Mouse (Mus musculus) left cerebral cortex, postnatal 14 days (tissue): ENCODE data around the gene Klf7. TPM values are rescaled to one million over a fixed set of nuclear protein-coding genes. Genes with fewer than 3 reads are reported as not detected.
A peak's percentile ranks its signal among the peaks of the same experiment; 100 is the strongest.
"Not testable (repeated sequence)": the region's sequence is repeated elsewhere in the genome, so short reads cannot be mapped to it uniquely, and the experiment has no call there.

ENCODE experiments used
- DNase-seq, 2 experiments: peaks; one replicate each; pipeline ENCODE4 v3.0.0; 2021 to 2022; ENCODE audit warnings: low spot score in 2 of 2, mixed read lengths in 1 of 2
- intact Hi-C: fragments of 180-260 bp; cut with DNase I; formaldehyde crosslinking; loops from one replicate; pipeline ENCODE4 v1.15.1; 2025
- total RNA-seq, 2 experiments: library from RNA; stranded (reverse); gene quantifications; 2 replicates each; pipeline ENCODE4 v1.2.3; 2021

The Klf7 gene
- total RNA-seq, 2 experiments from 2014 or later: 54.2 to 55.8 TPM

DNA sequence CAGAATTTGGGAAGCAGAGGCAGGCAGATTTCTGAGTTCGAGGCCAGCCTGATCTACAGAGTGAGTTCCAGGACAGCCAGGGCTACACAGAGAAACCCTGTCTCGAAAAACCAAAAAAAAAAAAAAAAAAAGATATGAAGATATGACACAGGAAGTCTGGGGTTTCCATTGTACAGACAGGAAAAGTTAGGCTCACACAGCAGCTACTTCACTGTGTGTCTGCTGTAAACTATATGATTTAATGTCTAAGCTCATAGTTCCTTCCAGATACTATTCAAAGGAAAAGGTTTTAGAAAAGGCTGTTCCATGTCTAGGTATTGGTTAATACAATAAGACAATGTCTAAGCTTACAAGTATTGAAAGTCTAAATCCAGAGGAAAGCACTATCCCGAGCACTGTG is 13.4 kb downstream of the Klf7 start:
- intact Hi-C loops, DNase-seq: not testable (repeated sequence)

DNA sequence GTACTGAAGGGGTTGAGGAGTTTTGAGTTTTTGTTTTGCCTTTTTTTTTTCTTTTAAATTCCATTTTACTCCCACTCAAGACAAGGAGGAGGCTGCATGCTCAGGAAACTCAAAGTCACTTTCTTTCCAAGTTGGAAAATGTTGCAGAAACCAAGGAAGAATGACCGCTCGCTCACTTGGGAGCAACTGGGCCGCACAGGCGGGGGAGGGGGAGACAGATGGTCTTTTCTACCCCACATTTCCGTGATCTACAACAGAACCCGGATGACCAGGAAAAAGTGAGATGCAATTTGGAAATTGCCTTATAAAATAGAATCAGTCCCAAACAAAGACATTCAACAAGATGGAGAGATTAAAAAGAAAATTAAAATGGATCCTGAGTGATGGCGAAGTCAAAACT is 14.6 kb downstream of the Klf7 start:
- DNase-seq: no peak
- intact Hi-C loops: no loop called here

DNA sequence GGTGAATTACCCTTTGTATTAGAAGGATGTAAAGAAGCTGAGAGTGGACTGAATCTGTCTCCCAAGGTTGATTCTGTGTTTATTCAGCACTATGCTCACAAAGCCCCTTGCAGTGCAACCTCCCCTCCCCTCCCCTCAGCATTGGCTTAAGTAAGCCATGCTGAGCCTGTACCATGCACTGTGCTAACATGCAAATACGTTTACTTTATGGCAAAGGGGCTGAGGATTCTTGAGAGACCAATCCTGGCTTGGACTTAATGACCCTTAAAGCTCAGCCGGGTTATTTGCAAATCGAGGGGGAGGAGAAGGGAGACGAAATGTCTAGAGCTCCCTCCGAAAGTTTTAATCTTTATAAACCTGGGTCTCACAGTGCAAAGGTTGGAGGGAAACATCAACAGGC is 16.0 kb downstream of the Klf7 start:
- no peak for DNase-seq
- intact Hi-C loops: no loop called here

DNA sequence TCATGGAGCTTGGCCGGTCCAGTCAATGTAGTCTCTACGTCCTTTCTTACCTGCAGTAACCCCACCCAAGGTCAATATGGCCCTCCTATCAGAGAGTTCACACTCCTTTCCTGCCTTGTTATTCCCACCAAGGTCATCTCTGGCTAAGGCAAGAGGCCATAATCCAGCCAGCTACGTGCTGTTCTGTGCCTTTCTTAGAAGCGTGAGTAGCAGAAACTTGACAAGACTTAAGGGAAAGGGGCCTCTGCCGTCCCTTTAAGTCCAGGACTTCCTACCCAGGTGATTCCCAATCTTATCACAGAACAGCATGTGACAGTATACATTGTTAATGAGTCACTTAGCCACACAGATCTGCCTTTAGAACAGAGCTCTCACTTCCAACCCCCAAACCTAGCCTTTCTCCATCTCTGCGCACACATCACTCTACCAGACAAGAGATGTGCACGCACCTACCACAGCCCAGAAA is 16.9 kb downstream of the Klf7 start:
- intact Hi-C loops: no loop called here
- DNase-seq: no peak

DNA sequence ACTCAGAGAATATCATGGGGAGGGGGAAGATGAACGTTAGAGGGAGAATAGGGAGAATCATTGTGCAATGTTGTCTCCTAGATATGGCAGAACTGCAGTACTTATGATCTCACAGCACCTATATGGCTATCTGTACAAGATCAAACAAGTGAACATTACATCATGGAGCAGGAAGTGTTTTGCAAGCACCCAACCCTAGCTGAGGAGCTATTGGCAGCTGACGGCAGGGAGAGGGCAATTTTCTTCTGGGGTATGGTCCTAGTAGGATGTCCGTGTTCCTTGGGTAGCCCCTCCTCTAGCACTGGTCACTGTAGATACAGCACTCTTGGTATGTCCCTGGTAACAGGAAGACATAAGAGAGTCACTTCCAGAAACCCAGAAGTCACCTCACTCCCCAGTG is 17.4 kb downstream of the Klf7 start:
- DNase-seq: no peak
- intact Hi-C loops: no loop called here

DNA sequence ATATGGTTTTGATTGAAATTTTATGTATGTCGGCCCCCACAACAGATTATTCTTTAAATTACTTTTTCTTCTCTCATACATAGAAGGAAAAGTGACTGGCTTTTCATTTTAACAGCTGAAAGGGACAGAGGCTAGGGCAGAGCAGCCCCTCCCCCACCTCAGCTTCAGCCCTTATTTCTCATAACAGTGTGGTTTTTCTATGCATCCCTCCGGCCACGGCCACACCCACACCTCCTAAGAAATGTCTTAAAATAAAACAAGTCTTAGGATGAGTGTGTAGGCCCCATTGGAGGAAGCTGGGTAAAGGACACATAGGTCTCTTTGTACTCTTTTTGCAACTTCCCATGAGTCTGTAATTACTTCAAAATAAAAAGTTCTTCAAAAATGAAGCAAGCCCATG is 20.8 kb downstream of the Klf7 start:
- no peak for DNase-seq
- intact Hi-C loops: no loop called here

DNA sequence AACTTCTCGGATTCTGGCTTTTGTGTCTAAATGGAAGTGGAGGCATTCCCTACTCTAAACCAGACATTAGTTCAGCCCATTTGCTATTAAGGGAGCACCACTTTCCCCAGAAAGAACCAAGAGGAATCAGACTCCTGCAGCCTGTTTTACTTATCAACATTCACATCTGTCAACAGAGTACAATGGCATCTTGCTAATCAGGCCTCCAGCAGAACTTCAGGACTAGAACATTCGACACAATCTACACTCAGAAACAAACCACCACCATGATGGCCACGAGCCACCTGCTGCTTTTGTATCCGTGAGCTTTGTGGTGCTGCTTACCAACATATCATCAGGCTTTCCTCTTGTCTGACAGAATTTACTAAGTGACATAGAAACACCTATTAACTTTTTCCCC is 23.3 kb downstream of the Klf7 start:
- intact Hi-C loops: no loop called here
- no peak for DNase-seq

DNA sequence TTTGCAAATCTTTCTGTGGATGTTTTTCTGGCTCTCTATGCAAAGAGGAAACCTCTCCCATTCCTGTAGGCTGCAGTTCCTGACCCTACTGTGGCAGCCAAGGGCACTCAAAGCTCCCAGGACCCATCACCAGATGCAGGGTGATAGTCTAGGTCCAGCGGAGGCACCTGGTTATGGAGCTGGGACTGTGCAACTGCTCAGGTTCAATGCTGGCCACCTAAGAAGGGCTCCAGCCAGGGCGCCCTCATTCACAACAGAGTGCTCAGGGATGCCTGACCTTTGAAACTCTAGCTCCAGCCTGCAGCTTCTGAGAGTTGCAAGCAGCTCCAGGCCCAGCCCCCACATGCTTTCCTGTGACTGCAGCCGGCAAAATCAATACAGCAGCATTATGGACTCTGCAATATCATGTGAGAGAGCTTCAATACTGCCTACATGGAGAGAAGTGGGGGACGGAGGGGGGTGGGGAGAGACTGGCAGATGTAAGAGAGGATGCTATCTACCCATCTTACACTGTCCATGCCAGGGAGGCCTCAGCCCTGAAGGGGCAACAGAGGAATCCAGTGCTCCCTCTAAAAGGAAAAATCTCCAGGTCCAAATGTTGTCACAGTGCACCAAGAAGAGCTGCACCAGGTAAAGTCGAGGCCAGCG is 24.3 kb downstream of the Klf7 start:
- no peak for DNase-seq

DNA sequence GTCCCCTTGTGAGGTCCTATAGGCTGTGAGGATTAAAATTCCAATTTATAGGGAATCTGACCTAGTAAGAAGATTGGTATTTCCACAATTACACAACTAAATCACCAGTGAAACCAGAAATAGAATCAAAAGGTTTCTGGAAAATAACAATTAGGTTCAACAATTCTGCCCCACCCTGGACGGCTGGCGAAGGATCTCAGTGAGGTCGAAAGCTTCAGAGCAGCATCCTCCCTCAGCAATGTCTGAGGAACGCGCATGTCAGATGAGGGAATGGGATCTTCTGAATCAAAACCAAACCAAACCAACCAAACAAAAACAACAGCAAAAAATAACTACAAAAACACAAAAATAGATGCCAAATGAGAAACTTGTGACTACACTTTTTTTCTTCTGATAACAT is 29.1 kb downstream of the Klf7 start:
- intact Hi-C loops: no loop called here
- no peak for DNase-seq

More for the DNA sequence above, 24.3 kb downstream of the Klf7 start:
- intact Hi-C loops: no loop called here

DNA sequence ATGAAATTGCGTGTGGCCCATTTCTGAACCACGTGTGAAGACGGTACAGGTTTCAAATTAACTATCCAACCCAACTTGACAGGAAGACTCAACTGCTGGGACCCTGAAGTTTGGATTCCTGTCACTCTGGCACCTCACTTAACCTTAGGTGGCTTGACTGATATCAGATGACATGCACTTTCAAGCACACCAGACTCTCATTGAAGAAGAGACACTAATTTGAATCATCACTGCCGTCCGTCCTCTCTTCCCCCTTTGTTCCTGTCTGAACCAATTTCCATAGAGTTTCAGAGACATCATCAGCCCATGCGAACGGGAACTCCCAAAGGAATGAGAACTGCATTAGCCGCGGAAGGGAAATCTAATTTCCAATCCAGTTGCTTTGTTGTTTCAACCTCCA is 30.5 kb downstream of the Klf7 start:
- DNase-seq: no peak
- intact Hi-C loops: no loop called here

DNA sequence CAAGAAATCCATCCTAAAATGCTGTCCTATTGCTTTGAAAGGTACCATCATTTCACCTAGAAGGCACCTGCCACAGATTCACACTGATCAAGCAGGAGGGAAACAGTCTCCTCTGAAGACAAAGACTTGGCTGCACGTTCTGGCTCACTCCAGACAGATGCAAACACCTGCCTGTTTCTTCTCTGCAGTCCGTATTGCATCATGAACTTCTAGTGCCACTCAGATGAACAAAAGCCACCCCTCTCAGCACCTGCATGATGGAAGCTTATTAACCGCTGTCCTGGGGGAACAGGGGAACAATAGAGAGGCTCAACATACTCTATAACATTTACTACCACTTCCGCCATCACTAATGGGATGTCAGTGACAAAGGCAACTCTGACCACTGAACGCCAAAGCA is 31.5 kb downstream of the Klf7 start:
- no peak for DNase-seq
- intact Hi-C loops: no loop called here

DNA sequence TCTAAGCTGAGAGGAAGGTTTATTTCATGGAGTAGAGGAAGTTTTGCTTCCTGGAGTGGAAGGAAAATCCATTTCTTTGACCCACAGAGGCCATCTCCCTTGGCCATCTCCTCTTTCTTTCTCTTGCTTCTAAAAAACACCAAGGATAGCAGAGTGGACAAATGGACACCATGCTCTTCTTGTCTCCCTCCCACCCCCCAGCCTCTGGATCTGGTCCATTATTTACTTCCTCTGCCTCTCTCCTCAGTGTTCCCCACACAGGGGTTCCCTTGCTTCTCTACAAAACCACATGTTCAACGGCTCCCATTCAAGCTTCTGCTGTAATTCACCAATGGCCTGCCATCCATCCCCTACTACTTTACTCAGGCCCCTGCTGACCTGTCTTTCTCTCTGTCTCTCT is 32.4 kb downstream of the Klf7 start:
- DNase-seq: no peak
- intact Hi-C loops: no loop called here

DNA sequence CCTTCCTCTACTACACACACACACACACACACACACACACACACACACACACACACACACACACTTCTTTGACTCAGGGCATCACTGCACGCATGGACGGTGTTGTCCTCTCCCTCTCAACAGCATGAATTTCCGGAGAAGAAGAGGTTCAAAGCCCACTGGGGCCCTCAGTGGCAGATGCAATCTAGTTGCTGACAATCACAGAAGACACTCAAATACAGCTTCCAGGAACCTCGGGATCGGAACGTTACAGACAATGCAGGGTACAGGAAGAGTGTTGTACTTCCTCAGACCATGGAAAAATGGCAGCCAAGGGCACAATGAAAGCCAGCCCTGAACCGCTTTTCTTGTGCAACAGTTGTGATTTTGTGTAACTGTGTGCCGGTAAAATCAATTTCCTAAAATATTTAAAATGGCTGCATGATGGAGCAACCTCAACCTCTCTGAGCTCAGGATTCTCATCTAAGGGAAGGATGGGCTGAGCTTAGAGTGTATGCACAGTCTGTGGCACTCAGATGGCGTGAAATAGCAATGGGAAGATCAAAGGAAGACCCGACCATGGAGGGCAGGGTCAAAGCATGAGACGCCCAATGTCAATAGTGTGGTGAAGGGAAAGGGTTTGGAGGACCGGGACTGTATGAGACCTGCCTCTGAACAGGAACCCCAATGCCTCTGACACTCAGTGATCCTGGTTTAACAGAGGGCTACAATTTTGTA is 33.3 kb downstream of the Klf7 start:
- intact Hi-C loops: no loop called here

DNA sequence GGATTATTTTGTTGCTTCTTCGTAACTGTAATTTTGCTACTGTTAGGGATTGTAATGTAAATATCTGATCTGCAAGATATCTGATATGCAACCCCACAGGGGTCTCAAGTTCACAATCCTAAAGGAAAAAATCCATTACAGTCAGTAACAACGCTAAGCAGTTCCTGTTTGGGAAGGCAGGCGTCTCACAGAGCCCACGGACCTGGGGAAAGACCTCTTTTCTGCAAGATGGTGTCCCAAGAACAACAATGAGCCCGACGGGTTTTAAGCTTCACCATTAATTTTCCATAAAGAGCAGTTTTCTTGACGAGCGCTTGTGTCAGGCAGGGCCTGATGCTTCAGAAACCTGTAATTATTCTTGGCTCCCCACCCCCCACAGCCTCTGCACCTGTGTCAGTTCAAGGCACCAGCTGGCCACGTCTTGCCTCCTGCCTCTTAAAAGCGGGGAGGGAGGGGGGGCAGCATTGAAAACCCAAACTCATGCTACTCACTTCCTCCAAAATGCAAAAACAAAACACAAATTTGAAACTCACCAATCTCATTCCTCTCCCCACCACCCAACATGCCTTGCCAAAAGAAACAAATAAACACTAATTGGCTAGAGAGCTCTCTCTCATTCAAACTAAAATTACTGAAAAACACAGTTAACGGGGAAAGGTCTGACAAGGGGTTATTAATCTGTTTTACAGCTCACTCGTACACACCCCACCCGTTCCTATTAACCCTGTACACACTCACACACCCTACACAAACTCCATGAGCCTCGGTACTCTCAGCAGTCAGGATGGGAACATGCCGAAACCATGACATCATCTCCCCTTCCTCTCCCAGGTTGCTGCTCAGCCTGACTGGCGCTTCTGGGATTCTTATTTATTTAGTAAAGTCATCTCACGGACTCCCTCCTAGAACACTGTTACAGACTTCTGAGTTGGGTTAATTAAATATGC is 34.2 kb downstream of the Klf7 start:
- intact Hi-C loops: no loop called here
- DNase-seq: peak in 1 of 2 experiments; percentile 31

More for the DNA sequence above, 33.3 kb downstream of the Klf7 start:
- no peak for DNase-seq

DNA sequence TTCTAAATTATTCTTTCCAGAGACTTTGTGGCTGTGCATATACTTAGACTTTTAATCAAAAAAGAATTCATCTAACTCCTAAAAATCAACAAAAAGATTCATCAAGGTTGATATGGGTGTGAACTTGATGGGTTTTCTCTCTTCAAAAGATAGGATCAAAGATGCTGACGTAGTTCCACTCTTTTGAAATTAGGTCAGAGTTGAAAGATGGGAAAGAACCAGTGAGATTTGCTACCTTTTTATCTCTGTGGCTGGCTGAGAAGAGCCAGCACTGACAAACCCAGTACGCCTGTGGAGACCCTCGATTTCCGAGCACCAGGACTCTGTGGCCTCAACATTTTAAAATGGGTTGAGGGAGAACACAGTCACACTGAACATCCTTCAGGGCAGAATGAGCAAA is 36.2 kb downstream of the Klf7 start:
- no peak for DNase-seq
- intact Hi-C loops: no loop called here

DNA sequence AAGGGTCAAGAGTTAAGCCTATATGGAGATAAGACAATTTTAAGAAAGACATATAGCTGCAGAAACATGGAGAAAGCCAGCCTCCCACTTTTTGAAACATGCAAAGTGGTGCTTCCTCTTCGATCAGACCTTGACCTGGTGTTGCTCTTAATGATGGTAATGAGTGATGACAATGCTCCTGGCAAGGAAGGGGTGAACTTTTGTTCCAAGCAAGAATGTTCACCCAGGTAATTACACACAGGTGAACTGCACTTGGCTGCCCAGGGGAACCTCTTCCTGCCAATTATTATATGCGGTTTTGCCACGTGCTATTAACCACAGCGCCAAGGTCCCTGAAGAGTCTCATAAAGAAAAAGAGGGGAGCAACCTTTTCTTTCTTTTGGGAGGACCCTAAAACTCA is 36.7 kb downstream of the Klf7 start:
- intact Hi-C loops: no loop called here
- no peak for DNase-seq

DNA sequence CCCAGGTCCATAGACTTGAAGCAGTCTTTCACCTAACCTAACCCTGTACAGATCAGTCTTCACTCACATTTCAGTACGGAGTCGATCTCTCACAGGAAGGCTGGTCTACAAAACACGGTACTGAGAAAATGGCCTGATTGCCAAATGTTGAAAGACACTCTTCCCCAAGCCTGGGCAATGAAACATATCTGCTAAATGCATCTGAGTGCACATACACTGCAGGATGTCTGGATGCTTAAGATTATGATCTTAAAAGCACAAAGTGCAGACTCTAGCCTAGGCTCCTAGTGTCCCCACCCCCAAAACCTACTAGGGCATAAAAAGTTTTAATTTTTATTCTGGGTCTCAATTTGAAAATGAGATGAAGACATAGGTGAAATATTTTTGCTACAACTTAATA is 37.4 kb downstream of the Klf7 start:
- DNase-seq: no peak
- intact Hi-C loops: no loop called here

DNA sequence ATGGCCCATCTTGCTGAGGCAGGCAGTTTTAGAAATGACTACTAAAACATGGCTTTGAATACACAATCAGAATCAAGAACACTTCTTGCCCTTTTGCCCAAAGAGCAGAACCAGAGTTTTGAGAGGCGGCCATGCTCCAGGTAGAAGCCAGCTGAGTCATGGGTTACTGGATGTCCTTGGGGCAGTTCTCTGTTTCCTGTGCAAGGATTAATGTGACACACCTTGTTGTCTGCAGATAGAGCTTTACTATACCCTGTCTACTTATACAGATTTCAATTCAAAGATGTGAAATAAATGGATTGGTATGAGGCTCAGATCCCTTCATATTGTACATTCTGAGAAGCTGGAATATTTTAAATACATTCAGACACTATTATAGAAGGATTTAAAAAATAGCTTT is 40.3 kb downstream of the Klf7 start:
- no peak for DNase-seq

DNA sequence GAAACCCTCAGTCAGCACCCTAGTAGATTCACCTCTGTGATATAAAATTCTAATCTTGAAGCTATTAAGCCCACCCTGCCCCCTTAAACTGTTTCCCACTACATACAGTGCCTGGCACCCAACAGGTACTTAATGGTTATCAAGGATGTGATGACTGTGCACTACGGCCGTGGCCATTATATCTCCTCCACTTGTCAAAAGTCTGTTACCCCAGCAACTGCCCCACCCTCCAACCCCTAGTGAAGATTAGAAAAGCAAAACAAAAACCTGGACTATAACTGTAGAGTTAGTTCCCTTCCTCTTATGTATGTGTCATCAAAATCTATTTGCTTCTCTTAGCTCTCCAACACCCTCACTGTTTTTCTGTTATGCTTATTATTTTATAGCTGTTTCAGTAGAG is 40.9 kb downstream of the Klf7 start:
- intact Hi-C loops: no loop called here
- DNase-seq: no peak

More for the DNA sequence above, 40.3 kb downstream of the Klf7 start:
- intact Hi-C loops: no loop called here

DNA sequence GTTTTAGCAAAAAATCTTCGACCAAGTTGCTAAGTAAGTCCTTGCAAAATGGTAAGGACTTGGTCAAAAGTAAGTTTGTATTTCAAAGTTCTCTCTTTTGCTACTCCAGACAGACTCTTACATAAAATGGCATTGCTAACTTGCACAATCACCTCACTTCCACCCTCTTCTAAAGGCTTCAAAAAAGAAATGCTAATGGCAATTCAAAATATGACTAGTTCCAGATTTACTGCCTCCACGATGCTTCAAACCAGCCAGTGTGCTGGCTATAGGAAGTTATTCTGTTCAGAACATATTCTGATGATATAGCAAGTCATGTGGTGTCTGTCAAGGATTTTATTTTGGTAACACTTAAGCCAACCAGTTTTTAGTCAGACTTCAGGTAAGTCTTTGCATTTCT is 41.8 kb downstream of the Klf7 start:
- no peak for DNase-seq
- intact Hi-C loops: no loop called here
